Mouse (Mus musculus) brain, adult 2 months (tissue): ENCODE measurements around the gene Glyr1.

Source experiments
- DNase-seq: peaks from one replicate; pipeline ENCODE4 v3.0.0; 2011; ENCODE audit warnings: low read depth, low spot score

The Glyr1 gene

GRCm38 (mm10) chr16:5049774-5050234 is at the start of gene Glyr1, which contains the start of gene Ubn1:
Gene Glyr1, minus strand, starts transcription at chr16:5049863.
Gene Ubn1, plus strand, starts transcription at chr16:5050057.
- DNase-seq: peak; percentile 100

- DNase-seq: no peak
Measured at GRCm38 (mm10) chr16:5096504-5096903, 46.8 kb upstream of the Glyr1 start.

GRCm38 (mm10) chr16:5093285-5093684 is 43.6 kb upstream of the Glyr1 start:
- no peak for DNase-seq

DNA sequence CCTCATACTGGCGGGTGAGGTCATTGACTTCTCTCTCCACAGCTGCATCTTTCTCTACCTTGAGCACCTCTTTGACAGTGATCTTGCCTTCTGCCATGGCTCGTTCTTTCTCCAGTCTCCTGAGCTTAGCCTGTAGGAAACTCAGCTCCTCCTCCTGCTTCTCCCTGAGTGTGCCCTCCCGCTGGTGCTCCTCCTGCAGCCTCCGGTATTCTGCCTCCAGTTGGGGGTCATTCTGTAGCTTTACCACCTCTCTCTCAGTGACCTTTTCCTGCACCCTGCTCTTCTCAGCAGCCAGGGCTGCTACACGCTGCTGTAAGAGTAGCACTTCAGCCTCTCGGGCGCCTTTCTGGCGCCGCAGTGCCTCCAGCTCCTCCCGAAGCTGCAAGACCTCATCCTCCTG is 39.4 kb upstream of the Glyr1 start:
- DNase-seq: no peak

DNA sequence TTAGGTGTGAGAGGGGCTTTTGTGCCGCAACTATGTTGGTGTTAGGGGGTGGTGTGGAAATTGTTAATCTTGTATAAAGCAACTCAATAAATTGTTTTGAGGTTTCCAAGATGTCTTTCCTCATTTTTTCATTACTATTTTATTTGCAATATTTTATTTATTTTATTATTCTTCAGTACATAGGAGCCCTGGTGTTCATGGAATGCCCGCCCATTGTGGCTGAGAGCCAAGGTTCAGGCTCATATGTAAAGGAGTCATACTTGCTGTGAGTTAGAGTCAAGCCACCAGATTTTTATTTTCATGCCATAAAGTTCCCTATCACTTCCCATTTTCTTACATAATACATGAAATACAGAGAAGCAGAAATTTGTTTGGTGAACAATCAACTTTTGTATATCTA is 36.5 kb upstream of the Glyr1 start:
- DNase-seq: no peak

GRCm38 (mm10) chr16:5085196-5085595 is 35.5 kb upstream of the Glyr1 start:
- DNase-seq: no peak

GRCm38 (mm10) chr16:5074341-5074740 is 24.7 kb upstream of the Glyr1 start:
- DNase-seq: peak; percentile 72

- DNase-seq: peak; percentile 56
Measured at GRCm38 (mm10) chr16:5071974-5072373, 22.3 kb upstream of the Glyr1 start.

DNA sequence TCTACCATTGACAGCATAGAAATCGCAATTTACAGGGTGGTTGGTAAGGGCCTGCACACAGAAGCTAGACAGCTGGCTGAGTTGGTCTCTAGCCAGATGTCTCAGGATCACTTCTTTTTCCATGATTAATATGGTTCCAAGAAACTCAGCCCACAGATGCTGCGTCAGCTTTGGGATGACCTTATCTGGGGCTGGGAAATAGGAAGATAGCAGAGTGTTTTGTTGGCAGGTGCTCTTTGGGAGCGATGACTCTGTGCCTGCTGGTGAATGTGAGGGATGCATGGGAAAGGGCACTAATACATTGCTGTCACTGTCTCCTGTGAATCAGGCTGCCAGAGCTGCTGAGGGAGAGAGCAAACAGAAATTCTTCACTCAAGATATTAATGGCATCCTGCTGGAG is 20.7 kb upstream of the Glyr1 start:
- peak; percentile 86 for DNase-seq

DNA sequence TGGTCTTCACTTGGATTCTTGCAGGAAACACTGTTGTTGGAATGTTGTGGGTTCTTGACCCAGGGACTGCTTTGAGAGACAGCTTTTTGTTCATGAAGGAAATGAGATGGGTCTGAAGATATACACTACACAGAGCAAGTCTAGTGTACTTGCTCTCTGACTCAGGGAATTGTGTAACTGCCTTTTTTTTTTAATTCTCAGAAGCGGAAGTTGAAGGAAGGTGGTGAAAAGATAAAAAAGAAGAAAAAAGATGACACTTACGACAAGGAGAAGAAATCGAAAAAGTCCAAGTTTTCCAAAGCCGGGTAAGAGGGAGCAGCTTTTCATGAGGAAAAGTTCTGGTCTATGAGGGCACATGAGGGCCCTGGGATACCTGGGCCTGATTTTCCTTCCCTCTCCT is 13.8 kb upstream of the Glyr1 start:
- no peak for DNase-seq

DNA sequence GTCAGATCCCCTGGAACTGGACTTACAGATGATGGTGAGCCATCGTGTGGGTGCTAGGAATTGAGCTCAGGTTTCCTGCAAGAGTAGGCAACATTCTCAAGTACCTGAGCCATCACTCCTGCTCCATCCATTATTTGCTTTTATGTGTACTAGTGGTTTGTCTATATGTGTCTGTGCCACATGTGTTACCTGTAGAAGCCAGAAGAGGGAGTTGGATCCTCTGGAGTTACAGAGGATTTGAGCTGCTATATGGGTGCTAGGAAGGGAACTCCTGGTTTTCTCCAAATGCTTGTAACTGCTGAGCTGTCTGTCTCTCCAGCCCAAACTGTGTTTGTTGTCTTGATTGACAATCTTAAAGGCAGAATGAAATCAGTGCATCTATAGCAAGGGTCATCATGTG is 8.5 kb upstream of the Glyr1 start:
- DNase-seq: peak; percentile 45

GRCm38 (mm10) chr16:5050251-5051110 is 818 bp upstream of the Glyr1 start:
- peak; percentile 88 for DNase-seq

GRCm38 (mm10) chr16:5049182-5049773 is 385 bp downstream of the Glyr1 start:
- no peak for DNase-seq

GRCm38 (mm10) chr16:5045322-5045721 is 4.3 kb downstream of the Glyr1 start:
- DNase-seq: no peak

DNA sequence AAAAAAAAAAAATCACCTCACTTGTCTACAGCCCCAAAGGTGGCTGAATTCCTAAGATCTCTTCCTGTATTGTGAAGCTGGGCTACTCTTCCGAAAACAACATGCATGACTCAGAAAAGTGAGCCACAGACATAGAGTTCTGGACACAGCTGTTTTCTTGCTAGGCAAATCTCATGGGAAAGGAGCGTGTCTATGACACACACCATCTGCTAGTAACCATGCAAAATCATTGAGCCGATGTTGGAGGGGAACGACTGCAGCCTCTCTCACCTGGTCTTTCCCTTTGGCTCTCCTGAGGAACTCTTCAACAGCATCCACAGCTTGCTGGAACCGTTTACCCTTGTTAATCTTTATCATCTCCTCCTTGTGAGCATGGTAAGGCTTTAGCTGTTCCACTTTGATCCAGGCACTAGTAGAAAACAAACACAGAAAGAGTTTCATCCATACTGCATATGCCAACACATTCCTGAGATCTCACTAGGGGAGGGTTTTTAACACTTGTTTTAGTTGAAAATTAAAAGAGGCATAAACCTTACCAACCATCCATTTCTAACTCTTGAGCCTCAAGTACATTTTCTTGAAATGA is 12.9 kb downstream of the Glyr1 start:
- peak; percentile 31 for DNase-seq

- no peak for DNase-seq
Measured at GRCm38 (mm10) chr16:5035591-5035990, 14.1 kb downstream of the Glyr1 start.

- DNase-seq: no peak
Measured at GRCm38 (mm10) chr16:5029847-5030246, 19.8 kb downstream of the Glyr1 start.

GRCm38 (mm10) chr16:5024021-5024420 is 25.6 kb downstream of the Glyr1 start:
- no peak for DNase-seq

GRCm38 (mm10) chr16:5014578-5014977 is 35.1 kb downstream of the Glyr1 start:
- no peak for DNase-seq

DNA sequence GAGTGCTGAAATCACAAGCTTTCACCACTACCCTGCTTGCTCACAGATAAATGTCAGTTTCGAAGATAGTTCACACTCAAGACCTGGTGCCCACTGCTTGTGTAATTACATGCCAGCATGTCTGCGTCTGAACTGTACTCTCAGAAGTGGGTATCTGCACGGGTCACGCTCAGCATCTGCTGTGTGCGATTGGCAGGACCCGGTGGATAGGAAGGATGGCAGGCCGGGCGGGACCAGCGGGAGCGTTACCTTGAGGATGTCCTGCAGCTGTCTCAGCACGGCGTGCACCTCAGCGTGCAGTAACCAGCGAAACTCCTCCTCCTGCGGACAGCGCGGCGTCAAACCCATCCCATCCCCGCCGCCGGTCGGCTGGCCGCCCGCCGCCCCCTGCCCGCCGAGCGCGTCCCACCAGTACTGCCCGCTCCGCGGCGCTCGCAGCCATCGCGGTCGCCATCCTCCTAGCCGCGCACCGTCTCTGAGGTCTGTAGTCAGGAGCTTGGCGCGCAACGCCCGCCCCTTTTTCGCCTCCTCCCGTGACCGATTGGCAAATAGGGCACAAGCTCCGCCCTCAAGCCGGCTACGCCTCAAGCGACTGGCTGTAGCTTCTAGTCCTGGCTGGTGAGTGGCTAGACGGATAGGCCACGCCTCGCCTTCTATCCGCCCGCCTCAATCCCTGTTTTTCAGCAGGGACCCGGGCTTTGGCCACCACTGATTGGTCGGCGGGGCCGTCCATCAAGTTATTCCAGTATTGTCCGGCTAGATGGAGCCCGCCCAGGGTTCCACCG is 36.4 kb downstream of the Glyr1 start, which contains the start of gene Rogdi:
Rogdi (minus strand) TSS at position 500 of the 785 bp plus-strand sequence.
- peak; percentile 100 for DNase-seq
